Mouse (Mus musculus) liver, embryonic 14.5 days (tissue): ENCODE results near the gene Tspan12. TPM values are rescaled to one million over a fixed set of nuclear protein-coding genes. Genes with fewer than 3 reads are reported as not detected.

Experiments
- ATAC-seq: fragments of 200-750 bp; cut with Nextera tagmentation; 2 replicates; pipeline ENCODE4 v1.8.0; 2017; ENCODE audit warnings: moderate number of reproducible peaks, mild to moderate bottlenecking, moderate library complexity; ENCODE audit not compliant: insufficient read depth
- DNase-seq, 3 experiments: peaks; one replicate each; pipeline ENCODE4 v3.0.0-alpha.2; 2012 to 2013; ENCODE audit warnings: low read depth in 3 of 3, low spot score in 3 of 3
- H3K27ac ChIP-seq: fragments of 300-500 bp; sonication (generic); 2 replicates; pipeline ENCODE4 v1.5.1; 2014; ENCODE audit warnings: moderate library complexity, mild to moderate bottlenecking, control low read depth, inconsistent platforms
- H3K27me3 ChIP-seq: fragments of 300-500 bp; sonication (generic); 2 replicates; pipeline ENCODE4 v1.6.1; 2014; ENCODE audit warnings: mild to moderate bottlenecking, low read length, moderate library complexity; ENCODE audit not compliant: control insufficient read depth, insufficient read depth
- H3K36me3 ChIP-seq: fragments of 300-500 bp; sonication (generic); replicated peaks from 2 replicates; pipeline ENCODE4 v1.6.1; 2014; ENCODE audit warnings: low read depth; ENCODE audit not compliant: control insufficient read depth, insufficient read depth
- H3K4me1 ChIP-seq, 2 experiments: fragments of 200-500 bp in 1 of 2; fragments of 300-500 bp in 1 of 2; sonication (generic) in 1 of 2; replicated peaks; 2 replicates each; pipeline ENCODE4 v1.6.1; 2012 to 2014; ENCODE audit warnings: antibody characterized with exemption in 1 of 2, inconsistent platforms in 1 of 2, low read length in 1 of 2; ENCODE audit not compliant: control insufficient read depth in 2 of 2, insufficient read depth in 2 of 2
- H3K4me2 ChIP-seq: fragments of 300-500 bp; sonication (generic); 2 replicates; pipeline ENCODE4 v1.6.1; 2014; ENCODE audit warnings: low read depth, mild to moderate bottlenecking, control low read depth, moderate library complexity
- H3K4me3 ChIP-seq, 2 experiments: fragments of 200-500 bp in 1 of 2; fragments of 300-500 bp in 1 of 2; sonication (generic) in 1 of 2; 2 replicates each; pipeline ENCODE4 v1.5.1; 2012 to 2014; ENCODE audit warnings: low read depth in 2 of 2, low read length in 2 of 2, mild to moderate bottlenecking in 2 of 2, control low read depth in 1 of 2, inconsistent platforms in 1 of 2, moderate library complexity in 1 of 2; ENCODE audit not compliant: insufficient read depth in 1 of 2
- H3K9ac ChIP-seq: fragments of 300-500 bp; sonication (generic); replicated peaks from 2 replicates; pipeline ENCODE4 v1.6.1; 2014; ENCODE audit warnings: mild to moderate bottlenecking, control low read depth, moderate library complexity
- H3K9me3 ChIP-seq: fragments of 300-500 bp; sonication (generic); 2 replicates; pipeline ENCODE4 v1.6.1; 2016; ENCODE audit warnings: low read length, mixed read lengths; ENCODE audit not compliant: control insufficient read depth
- CTCF ChIP-seq: IDR thresholded peaks from 2 replicates; pipeline ENCODE4 v1.5.1; 2016; ENCODE audit warnings: antibody characterized with exemption, low read depth, control low read depth
- EP300 ChIP-seq: IDR thresholded peaks from 2 replicates; pipeline ENCODE4 v1.6.1; 2016; ENCODE audit warnings: antibody characterized with exemption, low read depth
- WGBS: fragments of 180-500 bp; shearing (Covaris S2); extraction: QIAGEN DNeasy Blood & Tissue Kit; methylation state at CpG from one replicate; pipeline ENCODE4 v1.1.7; 2014; ENCODE audit not compliant: insufficient replicate concordance; 5-methylcytosine and 5-hydroxymethylcytosine counted together
- polyA plus RNA-seq, 2 experiments: library from polyadenylated mRNA; depleted of rRNA in 1 of 2; stranded (reverse) in 1 of 2; unstranded in 1 of 2; fragments of >200 nt; fragmentation: Nextera tagmentation in 1 of 2; extraction: Ambion mirVana in 1 of 2; gene quantifications; 2 replicates each; pipeline versions ENCODE4 v1.2.1 to v1.2.3; 2012 to 2014

The Tspan12 gene
- polyA plus RNA-seq, 2 experiments = 4.3 to 18.9 TPM

GRCm38 (mm10) chr6:21787757-21788156 lies 64.6 kb downstream of the Tspan12 start:
- H3K9me3 ChIP-seq = no peaks in the 10 kb centered on the region
- DNase-seq = no peak
- H3K4me1 ChIP-seq = peaks cover 49% of the 10 kb centered on the region in 2 experiments
- WGBS = 35% methylated on average over 11 of the region's 11 CpGs
- peak overlapping the region; percentile 53 for H3K4me2 ChIP-seq
- TF ChIP-seq EP300 (no peak), CTCF (no peak)
- peak; percentile 71 for ATAC-seq
- no peak overlapping the region for H3K9ac ChIP-seq
- H3K4me3 ChIP-seq = no peak overlapping the region
- peak overlapping the region; percentile 14; the same call in 1 of the 2 replicates for H3K27ac ChIP-seq
- no peaks in the 10 kb centered on the region for H3K36me3 ChIP-seq
- H3K27me3 ChIP-seq = no peaks in the 10 kb centered on the region

- no peaks in the 10 kb centered on the region for H3K27me3 ChIP-seq
- peak overlapping the region; percentile 14; the same call in 1 of the 2 replicates for H3K27ac ChIP-seq
- H3K9ac ChIP-seq = no peak overlapping the region
- no peak overlapping the region for H3K4me3 ChIP-seq
- ATAC-seq = peak; percentile 75
- TF ChIP-seq EP300 (peak; percentile 78), CTCF (no peak)
- H3K4me2 ChIP-seq = peak overlapping the region; percentile 53
- no peaks in the 10 kb centered on the region for H3K9me3 ChIP-seq
- WGBS = 8% methylated on average over 6 of the region's 6 CpGs
- peak in 2 of 3 experiments; percentile 37 to 39 for DNase-seq
- no peaks in the 10 kb centered on the region for H3K36me3 ChIP-seq
- H3K4me1 ChIP-seq = peaks cover 49% of the 10 kb centered on the region in 2 experiments
Measured at GRCm38 (mm10) chr6:21787274-21787673, 65.0 kb downstream of the Tspan12 start.

- Histone ChIP-seq H3K36me3 (no peaks in the 10 kb centered on the region), H3K9me3 (no peaks in the 10 kb centered on the region), H3K4me3 (no peak overlapping the region), H3K27ac (no peak overlapping the region), H3K27me3 (no peaks in the 10 kb centered on the region), H3K4me1 (peaks cover 0 to 2% of the 10 kb centered on the region in 2 experiments; a peak in 1 of 4 replicates), H3K4me2 (no peak overlapping the region), H3K9ac (no peak overlapping the region)
- ATAC-seq = peak; percentile 52; the same call in 1 of the 2 replicates
- WGBS = 49% methylated on average over 7 of the region's 7 CpGs
- no peak; the same call in 1 of the 2 replicates for TF ChIP-seq EP300
- no peak for DNase-seq
Measured at GRCm38 (mm10) chr6:21774213-21774916, 78.0 kb downstream of the Tspan12 start.

- DNase-seq (no peak), ATAC-seq (no peak)
- H3K4me1 ChIP-seq = peaks cover 0 to 2% of the 10 kb centered on the region in 2 experiments; a peak in 1 of 4 replicates
- H3K4me3 ChIP-seq = no peak overlapping the region
- no peaks in the 10 kb centered on the region for H3K36me3 ChIP-seq
- H3K9me3 ChIP-seq = no peaks in the 10 kb centered on the region
- no peaks in the 10 kb centered on the region for H3K27me3 ChIP-seq
- WGBS = 49% methylated on average over 1 of the region's 1 CpGs
- H3K27ac ChIP-seq = no peak overlapping the region
- TF ChIP-seq CTCF (no peak), EP300 (no peak)
- no peak overlapping the region for H3K9ac ChIP-seq
- H3K4me2 ChIP-seq = no peak overlapping the region
Measured at GRCm38 (mm10) chr6:21769447-21769809, 82.9 kb downstream of the Tspan12 start.

- Histone ChIP-seq H3K27ac (no peak overlapping the region), H3K9ac (no peak overlapping the region), H3K36me3 (no peaks in the 10 kb centered on the region), H3K9me3 (no peaks in the 10 kb centered on the region), H3K4me1 (no peaks in the 10 kb centered on the region), H3K27me3 (no peaks in the 10 kb centered on the region), H3K4me2 (no peak overlapping the region), H3K4me3 (no peak overlapping the region)
- ATAC-seq (no peak), DNase-seq (no peak)
- 71% methylated on average over 9 of the region's 9 CpGs for WGBS
- TF ChIP-seq CTCF (no peak), EP300 (no peak)
Measured at GRCm38 (mm10) chr6:21768745-21769446, 83.4 kb downstream of the Tspan12 start.
